Mouse (Mus musculus) Patski (cell line): ENCODE measurements around the gene Best1. TPM values are rescaled to one million over a fixed set of nuclear protein-coding genes. Genes with fewer than 3 reads are reported as not detected.
A peak's percentile ranks its signal among the peaks of the same experiment; 100 is the strongest.

Source experiments
- ATAC-seq: fragments of 100-300 bp; one replicate; pipeline ENCODE4 v1.8.0; 2021
- CTCF ChIA-PET: fragments of 350-600 bp; sonication (Branson Sonifier 250); formaldehyde crosslinking; loops from one replicate; lab custom pipeline; 2022; ENCODE audit warnings: inconsistent platforms; lab: Charles Lee
- POLR2A ChIA-PET: fragments of 350-600 bp; sonication (Branson Sonifier 250); formaldehyde crosslinking; loops from one replicate; lab custom pipeline; 2022; ENCODE audit warnings: antibody characterized with exemption, inconsistent platforms; lab: Charles Lee
- DNase-seq: peaks from one replicate; pipeline ENCODE4 v3.0.0-alpha.2; 2011; ENCODE audit warnings: low read depth, low spot score
- H3K27me3 ChIP-seq: fragments of 371-371 bp; one replicate; pipeline ENCODE4 v1.5.1; 2021
- CTCF ChIP-seq: fragments of 100-300 bp; IDR thresholded peaks from one replicate; pipeline ENCODE4 v1.5.1; 2021
- in situ Hi-C: fragments of 300-500 bp; cut with MboI; formaldehyde crosslinking; loops from 3 replicates; pipeline ENCODE4 v1.11.1; 2018; ENCODE audit warnings: low pct_unique_long_range_greater_than_20kb, mixed read lengths
- polyA plus RNA-seq: library from polyadenylated mRNA; unstranded; gene quantifications from one replicate; pipeline ENCODE4 v1.2.3, GENCODE M21; 2021

Gene Best1
- polyA plus RNA-seq, 1 experiment from 2014 or later, result not detected

DNA sequence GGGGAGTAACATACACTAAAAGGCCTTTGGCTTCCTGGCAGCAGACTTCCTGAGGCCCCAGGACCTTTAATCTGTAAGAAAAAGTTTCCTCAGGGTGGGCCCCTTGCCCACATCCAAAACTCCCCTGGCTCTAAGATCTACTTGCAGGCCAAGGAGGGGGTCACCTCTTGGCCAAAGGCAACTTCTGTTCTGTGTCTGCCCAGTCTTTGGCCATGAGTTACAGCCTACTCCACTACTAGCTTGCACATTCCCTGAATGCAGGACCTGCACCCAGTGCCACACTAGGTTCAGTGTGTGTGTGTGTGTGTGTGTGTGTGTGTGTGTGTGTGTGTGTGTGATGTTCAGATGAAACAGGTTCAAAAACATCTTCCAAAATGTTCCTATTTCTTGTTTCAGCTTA, 13.8 kb downstream of the Best1 start:
- TF ChIP-seq CTCF, result no peak
- DNase-seq (no peak), ATAC-seq (no peak)
- ChIA-PET CTCF (interaction anchor here (1.0 to 8.7 kb wide), 4 partner anchors 11 to 74 kb away, joined by 3 to 125 read pairs (median 40); no protein-coding TSS in a partner anchor), POLR2A (interaction anchor here (0.6 kb wide), 1 partner anchor 30 kb away, joined by 5 read pairs; no protein-coding TSS in a partner anchor)
- no peaks in the 10 kb centered on the region for H3K27me3 ChIP-seq
- in situ Hi-C loops, result no loop called here

DNA sequence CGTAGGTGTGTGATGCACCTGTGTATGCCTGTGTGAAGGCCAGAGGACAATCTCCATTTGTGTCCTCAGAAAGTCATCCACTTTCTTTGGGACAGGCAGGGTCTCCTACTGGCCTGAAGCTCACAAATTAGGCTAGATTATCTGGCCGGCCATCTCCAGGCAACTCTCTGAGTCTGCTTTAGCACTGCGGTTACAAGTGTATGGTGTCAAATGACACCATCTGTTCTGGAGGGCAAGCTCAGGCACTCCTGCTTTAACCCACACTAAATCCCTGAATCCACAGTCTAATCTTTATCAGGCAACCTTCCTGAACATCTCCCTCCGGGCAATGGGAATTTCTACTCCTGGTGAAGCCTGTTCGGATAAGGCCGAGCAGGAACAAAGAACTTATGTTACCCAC, 14.2 kb downstream of the Best1 start:
- ChIA-PET CTCF (interaction anchor here (8.2 to 8.7 kb wide), 2 partner anchors 65 to 74 kb away, joined by 76 to 125 read pairs; no protein-coding TSS in a partner anchor), POLR2A (interaction anchor here (0.6 kb wide), 1 partner anchor 78 kb away, joined by 4 read pairs; no protein-coding TSS in a partner anchor)
- DNase-seq (no peak), ATAC-seq (no peak)
- no peak for TF ChIP-seq CTCF
- in situ Hi-C loops, result no loop called here
- no peaks in the 10 kb centered on the region for H3K27me3 ChIP-seq

DNA sequence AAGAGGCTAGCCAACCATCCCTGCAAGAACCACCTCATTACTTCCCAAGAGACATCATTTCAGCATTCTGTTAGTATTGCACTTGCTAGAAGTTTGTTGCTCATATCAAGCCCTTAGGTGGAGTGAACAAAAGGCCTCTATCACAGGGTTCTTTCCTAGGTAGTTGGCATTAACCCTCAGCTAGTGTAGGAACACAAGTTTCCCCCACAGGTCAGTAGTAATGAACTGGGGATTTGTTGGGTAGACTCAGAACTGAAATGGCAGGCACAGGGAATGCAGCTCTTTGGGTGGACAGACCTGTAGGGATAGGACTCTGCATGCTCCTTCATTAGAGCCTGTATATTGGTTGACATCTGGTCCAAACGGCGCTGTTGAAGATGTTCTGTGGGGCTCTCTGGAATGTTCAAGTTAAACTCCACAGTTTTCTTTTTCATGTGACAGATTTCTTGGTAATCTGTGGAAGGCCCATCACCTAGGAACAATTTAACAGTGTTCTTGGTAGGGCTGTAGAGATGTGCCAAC, 15.5 kb downstream of the Best1 start:
- no peak for DNase-seq
- ChIA-PET CTCF (interaction anchor here (0.9 to 8.2 kb wide), 3 partner anchors 30 to 72 kb away, joined by 3 to 76 read pairs (median 3); no protein-coding TSS in a partner anchor), POLR2A (interaction anchor here (0.8 to 0.9 kb wide), 2 partner anchors 64 to 65 kb away, joined by 3 to 4 read pairs; no protein-coding TSS in a partner anchor)
- no peak for ATAC-seq
- in situ Hi-C loops, result no loop called here
- no peak for TF ChIP-seq CTCF
- no peaks in the 10 kb centered on the region for H3K27me3 ChIP-seq

DNA sequence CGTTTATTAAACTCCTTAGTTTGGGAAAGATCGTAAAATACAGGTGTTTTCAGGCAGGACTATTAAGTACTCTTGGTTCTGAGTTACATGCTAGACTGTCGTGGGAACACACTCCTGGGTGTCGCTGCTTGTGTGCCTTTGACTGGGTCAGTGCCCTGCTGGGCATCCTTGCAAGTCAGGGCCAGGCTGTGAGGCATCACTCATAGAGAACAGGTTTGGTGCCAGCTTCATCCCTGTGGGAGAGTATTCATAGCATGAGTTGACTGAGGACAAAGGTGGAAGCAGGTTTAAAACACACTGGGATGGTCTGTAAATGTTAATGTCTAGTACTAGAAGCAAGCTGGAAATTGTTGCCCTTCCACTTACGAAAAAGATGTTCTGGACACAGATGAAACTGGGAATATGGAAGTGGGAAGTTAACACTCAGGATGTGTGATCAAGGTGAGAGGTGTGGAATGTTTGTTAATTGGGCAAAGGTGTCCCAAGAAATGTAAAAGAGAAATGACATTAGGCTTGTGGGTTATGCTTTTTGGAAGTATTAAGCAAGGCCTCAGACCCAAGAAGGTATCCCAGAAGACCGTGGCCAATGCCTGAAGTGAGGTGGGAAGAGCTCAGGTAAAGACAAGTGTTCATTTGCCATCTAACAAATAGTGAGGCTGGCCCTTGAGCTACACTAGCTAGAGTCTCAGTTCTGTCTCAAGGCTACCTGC, 16.1 kb downstream of the Best1 start:
- no peak for TF ChIP-seq CTCF
- ChIA-PET CTCF (interaction anchor here (0.9 to 8.2 kb wide), 5 partner anchors 30 to 72 kb away, joined by 3 to 76 read pairs (median 4); no protein-coding TSS in a partner anchor), POLR2A (interaction anchor here (0.8 to 1.7 kb wide), 4 partner anchors 49 to 65 kb away, joined by 3 to 4 read pairs (median 4); no protein-coding TSS in a partner anchor)
- ATAC-seq (no peak), DNase-seq (no peak)
- no peaks in the 10 kb centered on the region for H3K27me3 ChIP-seq
- in situ Hi-C loops, result no loop called here

DNA sequence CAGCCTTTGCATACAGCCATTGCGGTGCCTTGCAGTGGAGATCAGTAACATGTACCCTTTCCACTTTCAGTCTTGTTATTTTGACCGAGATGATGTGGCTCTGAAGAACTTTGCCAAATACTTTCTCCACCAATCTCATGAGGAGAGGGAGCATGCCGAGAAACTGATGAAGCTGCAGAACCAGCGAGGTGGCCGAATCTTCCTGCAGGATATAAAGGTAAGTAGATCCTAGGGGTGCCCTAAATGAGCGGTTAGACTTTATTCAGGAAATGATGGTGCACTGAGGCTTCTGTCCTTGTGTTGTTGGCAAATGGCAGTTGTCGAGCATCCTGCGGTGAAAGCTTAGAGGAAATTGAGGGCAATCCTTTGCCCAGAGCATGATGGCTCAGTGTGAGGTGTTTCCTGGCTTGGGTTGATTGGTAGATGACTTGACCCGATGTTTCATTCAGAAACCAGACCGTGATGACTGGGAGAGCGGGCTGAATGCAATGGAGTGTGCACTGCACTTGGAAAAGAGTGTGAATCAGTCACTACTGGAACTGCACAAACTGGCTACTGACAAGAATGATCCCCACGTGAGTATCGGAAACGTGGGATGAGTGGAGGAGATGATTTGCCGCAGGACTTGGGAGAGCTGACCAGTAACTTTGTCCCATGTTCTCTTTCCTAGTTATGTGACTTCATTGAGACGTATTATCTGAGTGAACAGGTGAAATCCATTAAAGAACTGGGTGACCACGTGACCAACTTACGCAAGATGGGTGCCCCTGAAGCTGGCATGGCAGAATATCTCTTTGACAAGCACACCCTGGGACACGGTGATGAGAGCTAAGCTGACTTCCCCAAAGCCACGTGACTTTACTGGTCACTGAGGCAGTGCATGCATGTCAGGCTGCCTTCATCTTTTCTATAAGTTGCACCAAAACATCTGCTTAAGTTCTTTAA, 17.1 kb downstream of the Best1 start:
- in situ Hi-C loops, result no loop called here
- no peak for ATAC-seq
- DNase-seq, result no peak
- no peaks in the 10 kb centered on the region for H3K27me3 ChIP-seq
- ChIA-PET POLR2A (interaction anchor here (0.6 to 1.7 kb wide), 9 partner anchors 30 to 434 kb away, joined by 3 to 4 read pairs (median 3); no protein-coding TSS in a partner anchor), CTCF (interaction anchor here (1.2 to 8.2 kb wide), 7 partner anchors 9 to 72 kb away, joined by 3 to 76 read pairs (median 4); no protein-coding TSS in a partner anchor)
- no peak for TF ChIP-seq CTCF

DNA sequence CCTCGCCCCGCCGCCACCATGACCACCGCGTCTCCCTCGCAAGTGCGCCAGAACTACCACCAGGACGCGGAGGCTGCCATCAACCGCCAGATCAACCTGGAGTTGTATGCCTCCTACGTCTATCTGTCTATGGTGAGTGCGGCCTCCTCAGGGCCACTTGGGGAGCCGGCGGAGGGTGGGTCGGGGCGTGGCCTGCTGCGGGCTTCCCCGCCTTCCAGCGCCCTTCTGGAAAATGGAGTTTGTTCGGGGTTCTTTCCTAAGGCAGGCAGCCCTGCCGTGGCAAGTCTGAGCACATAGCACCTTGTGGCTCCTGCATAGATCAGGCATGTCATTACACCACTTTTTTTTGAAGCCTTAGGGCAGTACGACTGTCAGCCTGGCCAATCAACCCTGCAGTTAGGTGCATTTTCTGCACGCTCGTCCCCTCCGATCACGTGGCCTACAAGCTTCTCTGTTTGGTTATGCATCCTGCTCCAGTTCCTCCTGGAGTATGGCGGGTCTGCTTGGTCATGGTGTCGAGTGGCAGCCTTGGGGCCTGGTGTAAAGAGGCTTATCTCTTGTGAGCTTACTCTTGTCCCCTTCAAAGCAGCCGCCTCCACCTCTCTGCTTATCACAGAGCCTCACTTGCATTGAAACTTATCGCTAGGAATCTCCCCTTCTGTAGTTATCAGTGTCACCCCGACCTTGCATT, 18.4 kb downstream of the Best1 start:
- DNase-seq, result no peak
- in situ Hi-C loops, result no loop called here
- POLR2A ChIA-PET, result interaction anchor here (1.0 to 1.3 kb wide), 5 partner anchors 29 to 65 kb away, joined by 3 to 4 read pairs (median 3); no protein-coding TSS in a partner anchor

DNA sequence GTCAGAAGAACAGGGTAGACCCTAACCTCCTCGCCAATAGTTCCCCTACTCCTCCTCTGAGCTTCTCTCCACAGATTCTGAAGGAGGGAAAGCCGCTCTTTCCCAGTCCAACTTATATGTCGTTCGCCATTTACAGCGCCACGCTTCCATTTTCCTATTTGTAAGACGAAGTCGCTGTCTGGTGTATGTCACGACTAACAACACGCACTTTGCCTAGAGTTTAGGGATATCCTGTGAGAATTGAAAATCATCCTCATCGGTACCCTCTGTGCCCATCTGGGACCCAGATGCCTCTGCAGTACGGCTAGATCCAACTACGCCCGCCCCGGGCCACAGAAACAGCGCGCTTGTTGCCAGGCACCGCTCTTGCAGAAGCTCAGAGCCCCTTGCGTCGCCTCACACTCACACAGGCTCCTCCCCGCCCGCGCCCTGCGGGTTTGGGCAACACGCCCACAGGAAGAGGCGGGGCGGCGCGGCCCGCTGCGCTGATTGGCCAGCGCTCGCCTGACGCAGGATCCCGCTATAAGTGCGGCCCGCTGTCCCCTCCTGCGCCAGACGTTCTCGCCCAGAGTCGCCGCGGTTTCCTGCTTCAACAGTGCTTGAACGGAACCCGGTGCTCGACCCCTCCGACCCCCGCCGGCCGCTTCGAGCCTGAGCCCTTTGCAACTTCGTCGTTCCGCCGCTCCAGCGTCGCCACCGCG, 19.1 kb downstream of the Best1 start:
- in situ Hi-C loops, result no loop called here
- TF ChIP-seq CTCF, result no peak
- ChIA-PET CTCF (interaction anchor here (0.9 to 4.7 kb wide), 4 partner anchors 39 to 70 kb away, joined by 3 to 19 read pairs (median 10); no protein-coding TSS in a partner anchor), POLR2A (interaction anchor here (1.0 to 1.3 kb wide), 4 partner anchors 11 to 64 kb away, joined by 3 to 8 read pairs (median 3); no protein-coding TSS in a partner anchor)
- ATAC-seq (peak; percentile 91), DNase-seq (peak; percentile 76)
- no peaks in the 10 kb centered on the region for H3K27me3 ChIP-seq

More for the DNA sequence above, 18.4 kb downstream of the Best1 start:
- TF ChIP-seq CTCF, result no peak
- no peaks in the 10 kb centered on the region for H3K27me3 ChIP-seq
- CTCF ChIA-PET, result interaction anchor here (0.9 to 4.7 kb wide), 6 partner anchors 10 to 71 kb away, joined by 3 to 19 read pairs (median 4); no protein-coding TSS in a partner anchor
- peak; percentile 9 for ATAC-seq

DNA sequence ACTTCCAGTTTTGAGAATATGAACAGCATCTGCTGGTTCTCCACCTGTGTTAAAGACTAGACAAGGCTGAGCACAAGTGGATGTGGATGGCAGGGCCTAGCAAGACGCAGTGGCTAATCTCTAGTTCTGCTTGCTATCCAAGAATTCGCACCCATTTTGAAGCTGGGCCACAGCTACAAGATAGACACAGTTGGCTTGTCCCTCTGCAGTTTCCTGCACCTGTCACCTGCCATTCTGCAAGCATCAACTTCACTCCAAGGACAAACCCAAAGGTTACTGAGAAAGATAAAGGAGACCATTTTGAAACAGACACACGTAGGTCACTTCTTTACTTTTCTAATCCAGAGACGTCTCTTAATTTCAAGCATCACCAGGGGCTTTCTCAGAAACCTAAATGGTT, 19.8 kb downstream of the Best1 start:
- in situ Hi-C loops, result no loop called here
- CTCF ChIA-PET, result interaction anchor here (0.7 to 4.7 kb wide), 5 partner anchors 9 to 70 kb away, joined by 3 to 19 read pairs (median 4); no protein-coding TSS in a partner anchor
- no peak for ATAC-seq

More for the DNA sequence above, 19.8 kb downstream of the Best1 start:
- H3K27me3 ChIP-seq, result no peaks in the 10 kb centered on the region
- DNase-seq, result no peak
- TF ChIP-seq CTCF, result no peak
- POLR2A ChIA-PET, result interaction anchor here (1.0 to 1.3 kb wide), 3 partner anchors 11 to 64 kb away, joined by 3 to 8 read pairs (median 3); no protein-coding TSS in a partner anchor
